Mouse (Mus musculus) stomach, postnatal 0 days (tissue): Measurements from ENCODE around the gene Meltf.

ENCODE experiments used
- CTCF ChIP-seq: IDR thresholded peaks from 2 replicates; pipeline ENCODE4 v1.5.1; 2016; ENCODE audit warnings: antibody characterized with exemption, low read depth, mild to moderate bottlenecking, moderate library complexity
- EP300 ChIP-seq: optimal IDR thresholded peaks from 2 replicates; pipeline ENCODE3; 2016; ENCODE audit warnings: antibody characterized with exemption

DNA sequence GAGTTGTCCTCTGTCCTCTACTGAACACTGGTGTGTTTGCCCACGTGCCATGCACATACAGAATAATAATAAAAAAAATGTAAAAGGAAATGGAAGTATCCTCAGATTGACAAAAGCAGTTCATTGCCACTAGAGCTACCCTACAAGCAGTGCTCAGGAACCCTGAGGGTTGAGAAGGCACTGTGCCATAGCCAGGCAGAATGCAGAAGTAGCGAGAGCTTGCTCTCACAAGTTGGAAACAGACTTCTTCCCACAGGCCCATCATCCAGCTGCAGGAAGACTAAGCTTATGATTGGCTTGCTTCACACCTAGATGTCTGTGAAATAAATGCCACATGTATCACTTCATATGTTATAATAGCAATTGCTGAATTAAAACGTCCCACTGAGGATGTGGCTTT is 11.7 kb upstream of the Meltf start:
- TF ChIP-seq CTCF, result no peak
- TF ChIP-seq EP300, result no peak
